Mouse (Mus musculus): ENCODE measurements around the gene Doc2a.

GRCm38 (mm10) chr7:126800269-126801056 lies 46.8 kb upstream of the Doc2a start:
- no peak for TF ChIP-seq CTCF (IDR thresholded peaks at IDR 0.05; ENCODE audit: extremely low read depth, insufficient read depth, low read length)
- peak; percentile 41; the same call in 1 of the 2 replicates for TF ChIP-seq POLR2A (IDR thresholded peaks at IDR 0.05; ENCODE audit: extremely low read depth, insufficient read depth, low read length)
